Mouse (Mus musculus) kidney, adult 2 months (tissue): ENCODE measurements around the gene Gss. TPM values are rescaled to one million over a fixed set of nuclear protein-coding genes. Genes with fewer than 3 reads are reported as not detected.

Experiments
- DNase-seq: peaks from one replicate; pipeline ENCODE4 v3.0.0; 2021
- H3K27ac ChIP-seq: fragments of 200-500 bp; 2 replicates; pipeline ENCODE4 v1.5.1; 2012; ENCODE audit warnings: low read depth, low read length, control low read depth, inconsistent platforms; ENCODE audit not compliant: insufficient read depth
- H3K27me3 ChIP-seq: fragments of 200-500 bp; replicated peaks from 2 replicates; pipeline ENCODE4 v1.6.1; 2012; ENCODE audit warnings: mild to moderate bottlenecking, moderate library complexity, low read length, inconsistent platforms; ENCODE audit not compliant: control insufficient read depth, insufficient read depth
- H3K36me3 ChIP-seq: fragments of 200-500 bp; 2 replicates; pipeline ENCODE4 v1.6.1; 2012; ENCODE audit warnings: mild to moderate bottlenecking, moderate library complexity, low read length, inconsistent platforms; ENCODE audit not compliant: control insufficient read depth, insufficient read depth
- H3K4me1 ChIP-seq: fragments of 200-500 bp; 2 replicates; pipeline ENCODE4 v1.6.1; 2011; ENCODE audit warnings: low read length; ENCODE audit not compliant: control insufficient read depth, insufficient read depth
- H3K4me3 ChIP-seq: fragments of 200-500 bp; 2 replicates; pipeline ENCODE4 v1.5.1; 2011; ENCODE audit warnings: mild to moderate bottlenecking, low read depth, low read length, control low read depth; ENCODE audit not compliant: insufficient read depth
- CTCF ChIP-seq: fragments of 200-500 bp; conservative IDR thresholded peaks from 2 replicates; pipeline ENCODE4 v1.5.1; 2011; ENCODE audit warnings: low read depth, mild to moderate bottlenecking, control low read depth, low read length, moderate library complexity, mixed read lengths; ENCODE audit not compliant: insufficient read depth, insufficient read length
- POLR2A ChIP-seq: fragments of 200-500 bp; IDR thresholded peaks from one replicate; pipeline ENCODE4 v1.6.1; 2011; ENCODE audit warnings: low read depth, low read length, control low read depth
- WGBS: fragments of 180-500 bp; shearing (Covaris S2); methylation state at CpG from one replicate; pipeline ENCODE4 v1.1.7; 2018; 5-methylcytosine and 5-hydroxymethylcytosine counted together
- polyA plus RNA-seq: library from polyadenylated mRNA; depleted of rRNA; stranded (reverse); fragments of >200 nt; gene quantifications from 2 replicates; pipeline ENCODE4 v1.2.3, GENCODE M21; 2012

Gss gene
- polyA plus RNA-seq, 1 experiment, result 248 TPM

DNA sequence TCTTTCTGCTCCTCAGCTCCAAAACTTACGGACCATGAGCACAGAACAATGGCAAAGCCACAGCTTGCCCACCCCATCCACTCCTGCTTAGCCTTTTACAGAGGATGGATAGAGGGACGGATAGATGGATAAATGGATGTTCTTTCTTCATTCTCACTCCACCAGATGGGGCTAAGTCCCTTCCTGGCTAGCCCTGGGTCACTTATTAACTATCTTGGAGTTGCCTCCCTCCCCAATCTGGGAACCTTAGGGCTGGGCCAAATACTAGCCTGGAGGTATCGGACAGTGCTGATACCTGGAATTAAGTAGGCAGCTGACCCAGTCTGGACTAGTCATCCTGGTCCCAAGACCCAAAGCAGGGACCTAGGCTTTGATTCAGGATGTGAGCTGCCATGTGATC, 11.1 kb upstream of the Gss start:
- peak; percentile 72 for DNase-seq
- H3K27me3 ChIP-seq, result no peaks in the 10 kb centered on the region
- TF ChIP-seq POLR2A (no peak), CTCF (peak; percentile 64)
- WGBS, result 44% methylated on average over 3 of the region's 3 CpGs
- H3K4me1 ChIP-seq, result no peaks in the 10 kb centered on the region
- H3K27ac ChIP-seq, result no peak overlapping the region
- no peaks in the 10 kb centered on the region for H3K36me3 ChIP-seq
- no peak overlapping the region for H3K4me3 ChIP-seq

DNA sequence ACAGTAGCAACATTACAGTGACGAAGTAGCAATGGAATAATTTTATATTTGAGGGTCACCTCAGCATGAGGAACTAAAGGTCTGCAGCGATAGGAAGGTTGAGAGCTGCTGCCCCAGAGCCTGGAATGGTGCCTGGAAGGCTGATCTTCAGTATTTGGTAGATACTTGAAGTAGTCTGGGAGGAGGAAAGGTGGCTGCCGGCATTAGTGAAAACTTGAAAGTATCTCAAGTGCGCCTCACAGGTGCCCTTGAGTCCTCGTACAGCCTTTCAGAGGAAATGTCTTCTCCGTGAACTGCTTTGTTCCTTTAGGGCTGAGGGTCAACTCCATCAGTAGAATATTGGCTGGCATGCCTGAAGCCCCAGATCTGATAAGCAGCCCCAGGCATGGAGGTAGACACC, 2.9 kb upstream of the Gss start:
- DNase-seq, result no peak
- TF ChIP-seq POLR2A (no peak), CTCF (no peak)
- H3K27me3 ChIP-seq, result no peaks in the 10 kb centered on the region
- 81% methylated on average over 6 of the region's 6 CpGs for WGBS
- H3K4me1 ChIP-seq, result peaks cover 9% of the 10 kb centered on the region; the same call in 1 of the 2 replicates
- no peak overlapping the region for H3K27ac ChIP-seq
- no peak overlapping the region for H3K4me3 ChIP-seq
- no peaks in the 10 kb centered on the region for H3K36me3 ChIP-seq

DNA sequence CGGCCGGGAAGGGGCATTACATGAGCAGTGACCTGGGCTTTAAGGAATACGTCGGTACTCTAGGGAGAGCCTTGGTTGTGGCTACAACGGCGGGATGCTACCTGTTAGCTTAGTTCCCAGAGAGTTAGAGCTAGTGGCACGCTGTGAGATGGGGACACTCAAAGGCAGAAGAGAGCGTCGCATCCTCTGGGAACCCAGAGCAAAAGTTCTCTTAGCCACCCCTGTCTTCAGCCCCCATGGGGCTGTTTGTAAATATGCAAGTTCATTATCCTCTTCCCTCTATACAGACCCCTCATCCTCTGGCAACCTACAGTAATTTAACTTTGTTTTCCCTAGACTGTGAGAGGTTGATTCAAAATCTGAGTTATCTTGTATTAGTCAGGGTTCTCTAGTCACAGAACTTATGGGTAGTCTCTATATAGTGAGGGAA, 259 bp upstream of the Gss start:
- Histone ChIP-seq H3K4me1 (peaks cover 20% of the 10 kb centered on the region; the same call in 1 of the 2 replicates), H3K36me3 (no peaks in the 10 kb centered on the region), H3K4me3 (peak overlapping the region; percentile 73), H3K27ac (peak overlapping the region; percentile 74), H3K27me3 (no peaks in the 10 kb centered on the region)
- TF ChIP-seq POLR2A (no peak), CTCF (0 out of 2 replicates have a peak, but pooled peaks have one; percentile 9)
- DNase-seq, result no peak
- under 1% methylated on average over 9 of the region's 9 CpGs for WGBS

DNA sequence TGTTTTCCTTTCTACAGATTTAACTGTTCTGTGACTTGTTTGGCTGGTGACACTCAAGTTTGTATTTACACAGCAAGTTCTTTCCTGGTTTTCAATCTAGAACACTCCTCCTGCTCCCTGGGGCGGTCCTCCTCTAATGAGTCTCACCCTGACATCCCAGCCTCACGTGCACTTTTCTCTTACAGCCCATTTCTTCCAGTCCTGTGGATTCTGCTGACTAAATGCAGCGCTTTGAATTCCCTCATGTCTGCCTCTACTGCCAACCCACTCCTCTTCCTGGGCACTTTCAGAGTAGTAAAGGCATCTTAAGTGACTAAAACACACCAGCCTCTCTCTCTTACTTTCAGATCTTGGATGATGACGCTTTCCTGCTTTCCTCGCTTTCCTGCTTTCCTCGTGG, 934 bp downstream of the Gss start:
- DNase-seq, result peak; percentile 75
- no peaks in the 10 kb centered on the region for H3K27me3 ChIP-seq
- TF ChIP-seq CTCF, result no peak
- no peak for TF ChIP-seq POLR2A
- H3K36me3 ChIP-seq, result no peaks in the 10 kb centered on the region; the same call in 1 of the 2 replicates
- H3K4me1 ChIP-seq, result peaks cover 20% of the 10 kb centered on the region; the same call in 1 of the 2 replicates
- peak overlapping the region; percentile 64 for H3K4me3 ChIP-seq
- WGBS, result 2% methylated on average over 6 of the region's 6 CpGs
- H3K27ac ChIP-seq, result peak overlapping the region; percentile 85

DNA sequence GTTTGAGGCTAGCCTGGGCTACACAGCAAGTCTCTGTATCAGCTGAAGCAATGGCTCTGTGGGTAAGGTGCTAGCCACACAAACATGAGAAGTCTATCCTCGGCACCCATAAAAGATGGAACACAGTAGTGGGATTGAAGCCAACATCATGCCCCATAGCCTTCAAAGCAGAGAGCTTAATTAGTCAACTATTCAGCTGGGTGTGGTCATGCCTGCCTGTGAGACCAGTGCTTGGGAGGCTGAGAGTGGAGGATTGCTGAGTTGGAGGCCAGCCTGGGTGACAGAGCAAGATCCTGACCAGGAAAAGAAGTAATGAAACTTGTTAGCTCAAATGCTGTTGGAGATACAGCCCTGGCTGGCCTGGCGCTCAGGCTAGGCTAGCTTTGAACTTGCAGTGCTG, 1.7 kb downstream of the Gss start:
- WGBS, result 53% methylated on average over 2 of the region's 2 CpGs
- TF ChIP-seq POLR2A (no peak), CTCF (no peak)
- no peaks in the 10 kb centered on the region for H3K27me3 ChIP-seq
- peak overlapping the region; percentile 86 for H3K27ac ChIP-seq
- H3K4me1 ChIP-seq, result peaks cover 20% of the 10 kb centered on the region; the same call in 1 of the 2 replicates
- H3K4me3 ChIP-seq, result peak overlapping the region; percentile 31; the same call in 1 of the 2 replicates
- DNase-seq, result peak; percentile 80
- no peaks in the 10 kb centered on the region; the same call in 1 of the 2 replicates for H3K36me3 ChIP-seq

DNA sequence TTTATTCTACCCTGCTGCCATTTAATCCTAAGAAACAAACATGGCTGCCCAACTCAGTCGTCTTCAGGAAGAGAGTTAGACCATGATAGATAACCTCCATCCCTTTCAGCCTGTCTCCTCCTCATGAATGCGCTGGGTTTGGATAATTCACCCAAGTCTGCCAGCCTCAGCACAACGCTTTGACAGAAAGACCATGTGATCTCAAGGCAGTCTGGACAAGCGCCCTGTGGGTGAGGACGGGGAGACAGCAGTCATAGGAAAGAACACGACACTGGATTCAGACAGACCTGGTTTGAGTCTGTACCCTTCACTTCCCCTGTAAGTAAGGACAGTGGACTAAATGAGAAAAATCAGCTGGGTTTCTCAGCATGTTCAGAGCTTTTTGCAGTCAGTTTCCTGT, 3.1 kb downstream of the Gss start:
- no peak overlapping the region for H3K4me3 ChIP-seq
- TF ChIP-seq POLR2A (no peak), CTCF (no peak)
- H3K36me3 ChIP-seq, result no peaks in the 10 kb centered on the region; the same call in 1 of the 2 replicates
- H3K27me3 ChIP-seq, result no peaks in the 10 kb centered on the region
- peak overlapping the region; percentile 86 for H3K27ac ChIP-seq
- peaks cover 29% of the 10 kb centered on the region; the same call in 1 of the 2 replicates for H3K4me1 ChIP-seq
- DNase-seq, result peak; percentile 75
- 55% methylated on average over 6 of the region's 6 CpGs for WGBS

DNA sequence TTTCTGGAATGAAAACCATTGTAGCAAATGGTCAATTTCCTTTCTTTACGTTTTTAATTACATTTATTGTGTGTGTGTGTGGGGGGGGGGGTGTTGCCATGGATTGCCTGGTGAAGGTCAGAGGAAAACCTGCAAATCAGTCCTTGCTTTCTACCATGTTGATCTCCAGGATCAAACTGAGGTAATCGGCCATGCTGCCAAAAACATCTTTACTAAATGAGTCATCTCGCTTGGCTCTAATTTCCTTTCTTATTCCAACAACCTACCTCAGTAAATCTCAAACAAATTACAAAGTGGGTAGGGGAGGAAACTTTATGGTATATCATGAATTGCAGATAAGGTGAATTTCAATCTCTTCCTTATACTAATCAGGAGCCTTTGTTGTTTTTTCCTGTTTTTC, 4.5 kb downstream of the Gss start:
- DNase-seq, result no peak

More for the DNA sequence above, 4.5 kb downstream of the Gss start:
- Histone ChIP-seq H3K27ac (no peak overlapping the region), H3K4me3 (no peak overlapping the region), H3K27me3 (no peaks in the 10 kb centered on the region), H3K36me3 (no peaks in the 10 kb centered on the region; the same call in 1 of the 2 replicates), H3K4me1 (peaks cover 36% of the 10 kb centered on the region; the same call in 1 of the 2 replicates)
- WGBS, result 57% methylated on average over 3 of the region's 3 CpGs
- no peak for TF ChIP-seq POLR2A
- TF ChIP-seq CTCF, result no peak
